Mouse (Mus musculus) liver, postnatal 0 days (tissue): Measurements from ENCODE around the gene Cd59b.

Source experiments
- CTCF ChIP-seq: sonication (generic); IDR thresholded peaks from 2 replicates; pipeline ENCODE4 v1.5.1; 2016; ENCODE audit warnings: antibody characterized with exemption, low read depth
- EP300 ChIP-seq: IDR thresholded peaks from 2 replicates; pipeline ENCODE4 v1.6.1; 2016; ENCODE audit warnings: antibody characterized with exemption, low read depth, mild to moderate bottlenecking

DNA sequence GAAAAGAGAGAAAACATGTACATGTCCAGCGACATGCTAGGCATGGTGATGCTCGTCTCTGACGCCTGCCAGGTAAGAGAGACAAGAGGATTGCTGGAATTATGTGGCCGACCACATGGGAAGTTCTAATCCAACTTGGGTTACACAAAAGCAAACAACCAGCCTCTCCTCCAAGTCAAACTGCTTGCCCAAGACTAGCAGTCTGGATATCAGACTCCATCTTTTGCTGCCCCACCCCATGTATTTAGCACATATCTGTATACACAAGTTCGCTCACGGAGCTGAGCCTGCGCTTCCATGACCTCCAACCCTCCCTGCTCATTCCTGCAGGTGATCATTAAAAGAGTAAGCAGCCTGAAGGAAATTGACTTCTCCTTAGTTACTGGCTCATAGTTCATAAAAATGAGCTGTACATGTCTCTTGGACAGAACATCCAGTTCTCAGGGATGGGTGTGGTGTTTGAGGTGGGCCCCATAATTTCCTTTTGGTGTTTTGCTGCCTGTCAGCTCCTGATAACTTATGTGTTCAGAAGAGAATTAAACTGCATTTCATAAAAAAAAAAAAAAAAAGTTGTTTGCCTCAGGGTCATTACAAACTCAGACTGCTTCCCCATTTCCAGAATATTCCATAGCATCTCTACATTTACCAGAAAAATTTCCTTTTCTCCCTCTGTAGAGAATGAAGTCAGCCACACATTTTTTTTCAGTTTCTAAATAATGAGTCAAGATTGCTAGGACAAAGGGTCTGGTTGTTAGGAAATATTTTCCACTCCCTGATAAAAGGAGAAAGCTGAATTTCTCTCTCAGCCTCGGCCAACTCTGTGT is 52.2 kb downstream of the Cd59b start:
- TF ChIP-seq CTCF (no peak), EP300 (peak; percentile 100)
